Mouse (Mus musculus): ENCODE data around the gene C130050O18Rik.

DNA sequence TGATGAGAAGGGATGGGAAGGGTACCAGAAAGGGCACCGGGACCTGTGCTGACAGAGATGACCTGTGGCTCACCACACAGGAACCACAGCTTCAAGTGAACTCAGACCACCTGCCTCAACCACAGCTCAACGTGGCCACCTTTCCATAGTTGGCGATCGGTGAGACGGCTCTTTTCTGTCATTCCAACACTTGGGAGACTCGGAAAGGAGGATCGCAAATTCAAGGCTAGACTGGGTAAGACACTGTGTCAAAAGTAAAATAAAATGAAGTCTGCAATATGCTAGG lies 26.9 kb upstream of the C130050O18Rik start:
- no peak for TF ChIP-seq POLR2A (IDR thresholded peaks at IDR 0.05; ENCODE audit: control insufficient read depth, low read depth, low read length)
- TF ChIP-seq CTCF (IDR thresholded peaks at IDR 0.05; ENCODE audit: control insufficient read depth, insufficient read depth, insufficient replicate concordance, low read depth, low read length) = no peak

Measured in testis, adult 2 months (tissue).